Mouse (Mus musculus) embryonic fibroblast, embryonic 13.5 days (primary cell): ENCODE data around the gene Casp9.

Source experiments
- CTCF ChIP-seq: IDR thresholded peaks from 2 replicates; pipeline ENCODE4 v1.5.1; 2011; ENCODE audit warnings: mild to moderate bottlenecking, control low read depth, low read length, moderate library complexity, borderline replicate concordance; ENCODE audit not compliant: insufficient read depth
- POLR2A ChIP-seq: IDR thresholded peaks from 2 replicates; pipeline ENCODE4 v1.6.1; 2011; ENCODE audit warnings: low read depth, mild to moderate bottlenecking, control low read depth, low read length, moderate library complexity

DNA sequence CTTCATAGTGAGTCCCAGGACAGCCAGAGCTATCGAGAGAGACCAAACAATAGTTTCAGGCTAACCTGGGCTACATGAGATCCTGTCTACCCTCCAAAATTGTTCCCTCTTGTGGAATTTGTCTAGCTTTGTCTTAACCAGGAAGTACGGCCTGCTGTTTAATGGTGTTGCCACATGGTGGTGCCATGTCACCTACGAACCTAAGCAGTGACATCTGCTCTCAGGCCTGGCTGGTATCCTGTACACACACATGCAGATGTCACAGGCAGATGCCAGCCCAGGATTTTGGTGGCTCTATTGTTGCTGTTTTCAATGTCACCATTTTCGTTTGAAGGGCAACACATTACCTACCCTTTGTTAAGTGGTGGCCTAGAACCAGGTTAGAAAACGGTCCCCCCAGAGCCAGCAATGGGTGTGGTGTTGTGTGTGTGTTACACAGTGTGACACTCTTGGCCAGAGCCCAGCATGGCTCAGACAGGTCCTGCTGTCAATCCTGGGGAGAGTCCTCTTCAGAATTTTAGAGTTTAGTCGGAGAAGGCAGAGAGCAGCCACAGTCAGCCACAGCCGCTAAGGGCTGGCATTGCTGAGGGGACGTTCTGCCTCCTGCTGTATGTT is 16.5 kb downstream of the Casp9 start:
- TF ChIP-seq CTCF (peak; percentile 88; the same call in 1 of the 2 replicates), POLR2A (no peak)
